ENCODE assay signal across 9 mouse cellular contexts in the genomic region with DNA sequence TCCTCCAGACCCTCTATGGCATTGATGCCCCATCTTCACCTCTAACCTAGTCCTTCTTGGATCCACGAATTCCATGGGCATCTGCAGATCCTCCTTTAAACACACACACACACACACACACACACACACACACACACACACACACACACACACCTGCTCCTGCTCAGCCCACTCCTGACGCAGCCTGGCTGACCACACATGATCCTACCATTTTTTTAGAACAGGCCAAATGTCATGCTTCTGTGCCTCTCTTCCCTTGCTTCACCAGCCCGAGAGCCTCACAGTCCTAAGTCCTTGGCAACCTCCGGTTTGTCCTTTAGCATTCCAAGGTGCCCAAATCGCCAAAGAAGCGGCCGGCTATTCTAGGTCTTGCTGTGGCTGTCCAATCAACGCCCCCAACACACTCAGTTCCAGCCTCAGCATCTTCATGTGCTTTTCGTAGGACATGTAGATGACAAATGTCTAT. TPM values are rescaled to one million over a fixed set of nuclear protein-coding genes. Genes with fewer than 3 reads are reported as not detected.
DNase-seq lines count a peak whose midpoint lies in the region; ATAC-seq lines count a peak whose summit lies in the region.
"Had no signal": no experiment of that assay in that cellular context is flagged by ENCODE, and none has a peak within 500 bp of the region (broad histone marks: within the 10 kb centered on the region; RNA-seq: fewer than 3 reads in every experiment).

TSS of gene Slc38a3 (minus strand) at position 51 of the 466 bp plus-strand sequence.

- H3K4me1 ChIP-seq in kidney, embryonic 15.5 days = peaks cover 46% of the 10 kb centered on the region
- peaks cover 40% of the 10 kb centered on the region for H3K4me1 ChIP-seq in midbrain, embryonic 13.5 days (replicated peaks)

- no peaks in the 10 kb centered on the region for H3K9me3 ChIP-seq in kidney, embryonic 15.5 days (replicated peaks)
- H3K9me3 ChIP-seq in midbrain, embryonic 13.5 days = no peaks in the 10 kb centered on the region
- H3K9me3 ChIP-seq: liver, embryonic 13.5 days had no signal

- no peak within 1 kb of the TSS for H3K4me2 ChIP-seq in kidney, embryonic 15.5 days
- no peak within 1 kb of the TSS for H3K4me2 ChIP-seq in midbrain, embryonic 13.5 days (replicated peaks)

- 76% methylated on average over 9 of the region's 9 CpGs for WGBS in kidney, embryonic 15.5 days
- WGBS in midbrain, embryonic 13.5 days = 85% methylated on average over 9 of the region's 9 CpGs

- 0 out of 2 replicates have a peak within 1 kb of the TSS, but pooled peaks have one; percentile 16 for H3K27ac ChIP-seq in kidney, embryonic 15.5 days
- no peak within 1 kb of the TSS for H3K27ac ChIP-seq in midbrain, embryonic 13.5 days
- H3K27ac ChIP-seq: liver, embryonic 13.5 days had no signal

- H3K4me3 ChIP-seq in kidney, embryonic 15.5 days (replicated peaks) = no peak within 1 kb of the TSS
- H3K4me3 ChIP-seq in midbrain, embryonic 13.5 days (replicated peaks) = no peak within 1 kb of the TSS
- H3K4me3 ChIP-seq: liver, embryonic 13.5 days had no signal

- H3K27me3 ChIP-seq in kidney, embryonic 15.5 days = peaks cover 28% of the 10 kb centered on the region
- H3K27me3 ChIP-seq in midbrain, embryonic 13.5 days = peaks cover 32% of the 10 kb centered on the region

- H3K9ac ChIP-seq in kidney, embryonic 15.5 days = no peak within 1 kb of the TSS
- no peak within 1 kb of the TSS for H3K9ac ChIP-seq in midbrain, embryonic 13.5 days (replicated peaks)
- H3K9ac ChIP-seq: liver, embryonic 13.5 days had no signal

- no peak for ATAC-seq in kidney, embryonic 15.5 days (replicated peaks; ENCODE audit: low FRiP score)
- ATAC-seq in midbrain, embryonic 13.5 days = no peak

- DNase-seq in left cerebral cortex, adult 18-20 months (ENCODE audit: low spot score in 2 of 2) = no peak
- no peak for DNase-seq in left cerebral cortex, adult 9 months (ENCODE audit: low spot score in 2 of 2)
- no peak for DNase-seq in gastrocnemius, postnatal 25 days
- no peak for DNase-seq in embryo, embryonic 11 days
- DNase-seq in embryo, embryonic 9.5 days (ENCODE audit: extremely low spot score) = no peak
- no peak for DNase-seq in cerebellum, adult 9-10 months
- DNase-seq: liver, embryonic 13.5 days had no signal

- H3K36me3 ChIP-seq in kidney, embryonic 15.5 days = no peaks in the 10 kb centered on the region
- H3K36me3 ChIP-seq in midbrain, embryonic 13.5 days = no peaks in the 10 kb centered on the region
- H3K36me3 ChIP-seq: liver, embryonic 13.5 days had no signal

RNA-seq across cellular contexts. Expression of gene Slc38a3, which starts in this region (rescaled TPM):
- total RNA-seq in left cerebral cortex, adult 18-20 months (2021) = 10 to 100 TPM; 66.6 to 84.4 TPM
- 10 to 100 TPM; 72.1 to 77.5 TPM for total RNA-seq in gastrocnemius, postnatal 25 days (2021)
- 7.1 and 8.1 TPM in 2 replicates for polyA plus RNA-seq in kidney, embryonic 15.5 days (2015; fragmentation: Nextera tagmentation; extraction: Ambion mirVana)
- polyA plus RNA-seq in midbrain, embryonic 13.5 days (2015; fragmentation: Nextera tagmentation; extraction: Ambion mirVana) = 18.7 and 22.0 TPM in 2 replicates
